Mouse (Mus musculus) Patski (cell line): Measurements from ENCODE around the gene Zkscan6. TPM values are rescaled to one million over a fixed set of nuclear protein-coding genes. Genes with fewer than 3 reads are reported as not detected.

ENCODE experiments used
- ATAC-seq: fragments of 100-300 bp; one replicate; pipeline ENCODE4 v1.8.0; 2021
- CTCF ChIA-PET: fragments of 350-600 bp; sonication (Branson Sonifier 250); formaldehyde crosslinking; loops from one replicate; lab custom pipeline; 2022; ENCODE audit warnings: inconsistent platforms; lab: Charles Lee
- POLR2A ChIA-PET: fragments of 350-600 bp; sonication (Branson Sonifier 250); formaldehyde crosslinking; loops from one replicate; lab custom pipeline; 2022; ENCODE audit warnings: antibody characterized with exemption, inconsistent platforms; lab: Charles Lee
- DNase-seq: peaks from one replicate; pipeline ENCODE4 v3.0.0-alpha.2; 2011; ENCODE audit warnings: low read depth, low spot score
- H3K27me3 ChIP-seq: fragments of 371-371 bp; one replicate; pipeline ENCODE4 v1.5.1; 2021
- CTCF ChIP-seq: fragments of 100-300 bp; IDR thresholded peaks from one replicate; pipeline ENCODE4 v1.5.1; 2021
- in situ Hi-C: fragments of 300-500 bp; cut with MboI; formaldehyde crosslinking; loops from 3 replicates; pipeline ENCODE4 v1.11.1; 2018; ENCODE audit warnings: low pct_unique_long_range_greater_than_20kb, mixed read lengths
- polyA plus RNA-seq: library from polyadenylated mRNA; unstranded; gene quantifications from one replicate; pipeline ENCODE4 v1.2.3, GENCODE M21; 2021

Zkscan6 gene
- polyA plus RNA-seq, 1 experiment from 2014 or later: 10.4 TPM

DNA sequence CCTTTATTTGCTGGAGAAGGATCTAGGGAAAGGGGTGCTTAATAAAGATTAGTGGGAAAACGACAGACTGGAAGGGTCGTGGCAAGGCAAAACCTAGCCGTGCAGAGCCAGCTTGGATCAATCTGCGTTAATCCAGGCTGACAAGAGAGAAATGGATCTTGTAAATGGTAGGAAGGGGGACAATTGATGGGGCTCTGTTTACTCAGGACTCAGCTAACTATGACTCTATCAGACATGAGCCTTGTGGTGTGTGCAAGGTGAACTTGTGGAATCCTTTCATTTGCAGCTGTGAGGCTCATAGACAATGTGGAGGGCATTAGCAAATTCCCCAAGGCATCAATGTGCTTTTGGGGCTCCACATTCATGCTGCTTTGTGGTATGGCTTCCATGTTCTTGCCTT is 54.5 kb downstream of the Zkscan6 start:
- ChIA-PET CTCF (no interaction called here), POLR2A (no interaction called here)
- in situ Hi-C loops: no loop called here
- TF ChIP-seq CTCF: no peak
- peaks cover 12% of the 10 kb centered on the region for H3K27me3 ChIP-seq
- DNase-seq (no peak), ATAC-seq (no peak)

DNA sequence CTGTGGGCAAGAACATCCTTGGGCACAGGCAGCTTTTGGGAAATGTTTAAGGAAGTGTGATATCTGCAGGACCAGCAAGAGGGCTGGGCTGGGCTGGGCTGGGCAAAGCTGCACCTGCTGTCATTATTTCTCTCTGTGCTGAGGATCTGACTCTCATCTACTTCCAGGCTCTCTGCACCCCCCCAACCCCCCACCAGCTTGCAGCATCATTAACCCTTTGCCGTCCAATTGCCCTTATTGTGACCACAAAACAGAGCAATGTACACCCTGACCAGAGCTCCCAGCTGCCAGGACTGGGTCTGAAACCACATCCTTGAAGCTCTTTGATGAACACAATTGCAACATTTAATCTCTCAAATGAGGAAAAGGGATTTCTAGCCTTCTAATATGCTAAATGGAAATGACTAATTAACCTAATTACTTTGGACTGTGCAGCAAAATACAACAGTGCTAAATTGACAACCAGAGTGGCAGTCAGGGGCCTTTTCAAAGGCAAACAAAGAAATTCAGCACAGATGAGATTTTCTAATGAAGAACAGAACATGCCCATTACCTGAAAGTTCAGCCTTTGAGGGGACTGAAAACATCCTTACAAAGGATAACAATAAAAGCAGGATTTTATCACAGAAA is 70.3 kb downstream of the Zkscan6 start:
- no peak for TF ChIP-seq CTCF
- H3K27me3 ChIP-seq: peaks cover 34% of the 10 kb centered on the region
- ChIA-PET POLR2A (no interaction called here), CTCF (no interaction called here)
- no peak for DNase-seq
- in situ Hi-C loops: no loop called here
- no peak for ATAC-seq

Other genes starting within 250 kb of the Zkscan6 start
- gene Map2k4, start 18.9 kb upstream of the Zkscan6 start, polyA plus RNA-seq: 51.1 TPM